Mouse (Mus musculus): ENCODE results near the gene Jagn1. TPM values are rescaled to one million over a fixed set of nuclear protein-coding genes. Genes with fewer than 3 reads are reported as not detected.
A peak's percentile ranks its signal among the peaks of the same experiment; 100 is the strongest.

Gene Jagn1
- polyA plus RNA-seq, 1 experiment from 2014 or later: 103 TPM

DNA sequence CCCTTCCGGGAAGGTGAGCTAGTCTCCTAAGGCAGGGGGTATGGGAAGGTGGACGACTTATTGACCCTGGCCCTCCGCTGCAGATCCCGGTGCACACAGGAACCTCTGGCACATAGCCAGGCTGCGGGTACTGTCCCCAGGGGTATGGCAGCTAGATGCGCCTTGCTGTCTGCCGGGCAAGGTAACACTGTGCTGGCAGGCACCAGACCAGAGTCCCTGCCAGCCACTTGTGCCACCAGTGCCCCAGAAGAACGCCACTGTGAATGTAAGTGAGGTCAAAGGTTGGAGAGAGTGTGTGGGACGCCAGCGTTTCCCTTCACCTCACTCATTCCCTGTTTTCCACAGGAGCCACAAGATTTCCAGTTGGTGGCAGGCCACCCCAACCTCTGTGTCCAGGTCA lies 36.5 kb downstream of the Jagn1 start:
- no peaks in the 10 kb centered on the region for H3K36me3 ChIP-seq
- WGBS: 79% methylated on average over 10 of the region's 10 CpGs
- H3K9me3 ChIP-seq (replicated peaks): no peaks in the 10 kb centered on the region
- H3K4me3 ChIP-seq (replicated peaks): no peak overlapping the region
- H3K4me1 ChIP-seq: peaks cover 17% of the 10 kb centered on the region
- H3K9ac ChIP-seq (replicated peaks): no peak overlapping the region
- no peak overlapping the region for H3K4me2 ChIP-seq
- ATAC-seq (ENCODE audit: low FRiP score): no peak
- no peaks in the 10 kb centered on the region; the same call in 1 of the 2 replicates for H3K27me3 ChIP-seq (replicated peaks)
- H3K27ac ChIP-seq (replicated peaks): no peak overlapping the region

DNA sequence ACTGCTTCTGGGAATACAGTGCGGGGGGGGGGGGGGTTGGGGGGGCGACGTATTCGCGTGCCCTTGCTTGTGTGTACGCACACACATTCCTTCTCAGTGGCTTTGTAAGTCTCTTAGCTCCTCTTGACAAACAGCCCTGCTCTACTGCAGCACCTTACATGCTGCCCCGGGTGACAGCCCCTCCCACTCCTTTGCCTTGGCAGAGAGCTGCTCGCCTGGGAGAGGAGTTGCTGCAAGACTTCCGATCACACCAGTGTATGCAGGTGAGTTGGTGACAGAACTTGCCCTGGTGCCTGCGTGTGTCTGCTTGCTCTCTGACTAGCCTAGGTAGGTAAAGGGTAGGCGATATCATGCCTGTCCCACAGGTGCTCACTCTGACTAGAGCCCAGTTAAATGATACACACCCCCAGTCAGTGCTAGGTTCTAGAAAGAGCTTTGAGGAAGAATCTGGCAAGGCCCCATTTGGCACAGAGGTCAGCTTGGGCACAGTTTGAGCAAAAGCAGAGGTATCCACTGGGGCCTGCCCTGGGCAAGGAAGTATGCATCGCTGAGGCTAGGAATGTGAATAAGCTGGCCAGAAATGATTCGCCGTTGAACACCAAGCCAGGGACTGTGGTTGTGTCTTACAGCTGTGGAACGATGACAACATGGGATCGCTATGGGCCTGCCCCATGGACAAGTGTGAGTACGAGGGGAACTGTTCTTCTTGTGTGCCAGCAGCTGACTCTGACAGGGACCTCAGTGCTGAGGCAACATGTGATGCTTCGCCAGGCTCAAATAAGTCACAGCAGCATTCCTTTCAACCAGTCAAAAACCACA lies 38.4 kb downstream of the Jagn1 start:
- Histone ChIP-seq H3K27ac (replicated peaks) (no peak overlapping the region), H3K9me3 (replicated peaks) (no peaks in the 10 kb centered on the region), H3K4me3 (replicated peaks) (no peak overlapping the region), H3K27me3 (replicated peaks) (no peaks in the 10 kb centered on the region; the same call in 1 of the 2 replicates), H3K4me2 (no peak overlapping the region), H3K9ac (replicated peaks) (no peak overlapping the region), H3K36me3 (no peaks in the 10 kb centered on the region), H3K4me1 (peaks cover 35% of the 10 kb centered on the region)
- WGBS: 67% methylated on average over 18 of the region's 18 CpGs
- ATAC-seq (ENCODE audit: low FRiP score): no peak

DNA sequence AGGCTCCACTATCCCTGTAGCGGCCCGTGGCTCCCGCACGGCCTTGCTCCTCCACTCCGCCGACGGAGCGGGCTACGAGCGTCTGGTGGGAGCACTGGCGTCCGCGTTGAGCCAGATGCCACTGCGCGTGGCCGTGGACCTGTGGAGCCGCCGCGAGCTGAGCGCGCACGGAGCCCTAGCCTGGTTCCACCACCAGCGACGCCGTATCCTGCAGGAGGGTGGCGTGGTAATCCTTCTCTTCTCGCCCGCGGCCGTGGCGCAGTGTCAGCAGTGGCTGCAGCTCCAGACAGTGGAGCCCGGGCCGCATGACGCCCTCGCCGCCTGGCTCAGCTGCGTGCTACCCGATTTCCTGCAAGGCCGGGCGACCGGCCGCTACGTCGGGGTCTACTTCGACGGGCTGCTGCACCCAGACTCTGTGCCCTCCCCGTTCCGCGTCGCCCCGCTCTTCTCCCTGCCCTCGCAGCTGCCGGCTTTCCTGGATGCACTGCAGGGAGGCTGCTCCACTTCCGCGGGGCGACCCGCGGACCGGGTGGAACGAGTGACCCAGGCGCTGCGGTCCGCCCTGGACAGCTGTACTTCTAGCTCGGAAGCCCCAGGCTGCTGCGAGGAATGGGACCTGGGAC lies 40.2 kb downstream of the Jagn1 start:
- H3K4me2 ChIP-seq: peak overlapping the region; percentile 78
- peaks cover 45% of the 10 kb centered on the region for H3K4me1 ChIP-seq
- H3K4me3 ChIP-seq (replicated peaks): peak overlapping the region; percentile 55
- peak; percentile 78 for ATAC-seq (ENCODE audit: low FRiP score)
- no peaks in the 10 kb centered on the region for H3K9me3 ChIP-seq (replicated peaks)
- under 1% methylated on average over 65 of the region's 65 CpGs for WGBS
- no peaks in the 10 kb centered on the region for H3K36me3 ChIP-seq
- no peaks in the 10 kb centered on the region; the same call in 1 of the 2 replicates for H3K27me3 ChIP-seq (replicated peaks)
- H3K27ac ChIP-seq (replicated peaks): peak overlapping the region; percentile 90
- H3K9ac ChIP-seq (replicated peaks): peak overlapping the region; percentile 89

DNA sequence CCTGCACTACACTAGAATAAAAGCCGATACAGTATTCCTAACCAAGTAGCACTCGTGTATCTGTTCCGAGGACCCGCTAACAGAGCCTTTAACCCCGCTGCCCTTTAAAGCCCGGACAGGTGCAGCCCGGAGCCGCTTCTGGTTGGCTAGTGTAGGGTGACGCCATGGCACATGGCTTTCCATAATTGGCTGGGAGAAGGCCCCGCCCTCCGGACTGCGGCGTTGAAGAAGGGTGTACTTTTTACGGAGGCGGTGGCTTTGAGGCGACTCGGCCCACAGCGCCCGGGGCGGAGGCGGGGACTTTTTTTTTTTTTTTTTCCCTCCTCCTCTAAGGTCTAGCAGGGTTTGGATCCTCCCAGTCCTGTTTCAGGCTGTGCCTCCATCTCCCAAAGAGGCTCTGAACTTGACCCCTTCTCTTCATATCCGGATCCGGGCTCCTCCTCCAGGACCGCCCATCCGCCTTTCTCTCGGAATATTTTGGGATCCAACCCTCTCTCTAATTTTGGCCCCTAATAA lies 40.8 kb downstream of the Jagn1 start, which contains the start of gene Creld1:
Gene Creld1, plus strand, starts transcription at position 198 of the 516 bp plus-strand sequence.
- Histone ChIP-seq H3K36me3 (peaks cover 3% of the 10 kb centered on the region; the same call in 1 of the 2 replicates), H3K27ac (replicated peaks) (peak within 1 kb of the TSS; percentile 90), H3K4me1 (peaks cover 46% of the 10 kb centered on the region), H3K4me2 (peak within 1 kb of the TSS; percentile 78), H3K9ac (replicated peaks) (peak within 1 kb of the TSS; percentile 89), H3K4me3 (replicated peaks) (peak within 1 kb of the TSS; percentile 55), H3K9me3 (replicated peaks) (no peaks in the 10 kb centered on the region), H3K27me3 (replicated peaks) (no peaks in the 10 kb centered on the region; the same call in 1 of the 2 replicates)
- under 1% methylated on average over 26 of the region's 26 CpGs for WGBS
- peak; percentile 97 for ATAC-seq (ENCODE audit: low FRiP score)

DNA sequence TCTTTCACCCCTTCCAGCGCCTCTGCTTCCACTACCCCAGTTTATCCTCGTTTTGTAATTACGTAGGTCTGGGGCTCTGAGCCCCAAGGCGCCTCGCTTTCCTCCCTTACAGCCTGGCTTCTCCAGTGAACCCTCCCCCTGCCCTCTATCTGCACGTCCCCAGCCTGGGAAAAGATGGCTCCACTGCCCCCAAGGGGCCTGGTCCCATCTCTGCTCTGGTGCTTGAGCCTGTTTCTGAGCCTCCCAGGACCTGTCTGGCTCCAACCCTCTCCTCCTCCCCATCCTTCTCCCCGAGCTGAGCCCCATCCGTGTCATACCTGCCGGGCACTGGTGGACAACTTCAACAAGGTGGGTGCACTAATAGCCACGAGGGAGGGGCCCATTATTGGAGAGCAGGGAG lies 41.4 kb downstream of the Jagn1 start:
- H3K4me1 ChIP-seq: peaks cover 50% of the 10 kb centered on the region
- 8% methylated on average over 10 of the region's 10 CpGs for WGBS
- H3K36me3 ChIP-seq: peaks cover 9% of the 10 kb centered on the region
- H3K4me3 ChIP-seq (replicated peaks): peak overlapping the region; percentile 55
- peak; percentile 55 for ATAC-seq (ENCODE audit: low FRiP score)
- no peaks in the 10 kb centered on the region for H3K9me3 ChIP-seq (replicated peaks)
- H3K4me2 ChIP-seq: peak overlapping the region; percentile 78
- peak overlapping the region; percentile 90 for H3K27ac ChIP-seq (replicated peaks)
- H3K9ac ChIP-seq (replicated peaks): peak overlapping the region; percentile 89
- no peaks in the 10 kb centered on the region; the same call in 1 of the 2 replicates for H3K27me3 ChIP-seq (replicated peaks)

DNA sequence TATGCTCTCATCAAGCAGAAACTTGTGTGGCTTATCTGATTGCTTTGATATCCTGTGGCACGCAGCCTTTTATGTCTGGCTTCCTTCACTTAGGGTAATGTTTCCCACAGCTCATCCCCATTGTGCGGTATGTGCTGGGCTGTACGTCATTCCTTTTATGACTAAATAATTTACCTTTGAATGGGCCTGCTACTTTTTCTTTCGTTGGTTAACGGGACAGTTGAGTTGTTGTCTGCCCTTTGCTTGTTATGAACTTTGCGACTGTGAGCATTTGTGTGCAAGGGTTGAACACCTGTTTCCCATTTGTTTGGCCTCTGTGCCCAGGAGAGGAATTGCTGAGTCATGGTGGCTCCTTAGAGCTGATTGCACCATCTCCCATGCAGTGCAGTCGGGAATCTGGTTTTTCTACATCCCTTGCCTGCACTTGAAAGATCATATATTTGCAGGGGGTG lies 44.8 kb downstream of the Jagn1 start:
- Histone ChIP-seq H3K4me3 (replicated peaks) (no peak overlapping the region), H3K27me3 (replicated peaks) (no peaks in the 10 kb centered on the region), H3K27ac (replicated peaks) (no peak overlapping the region), H3K4me1 (peaks cover 41% of the 10 kb centered on the region), H3K9ac (replicated peaks) (no peak overlapping the region), H3K36me3 (peaks cover 37% of the 10 kb centered on the region), H3K9me3 (replicated peaks) (no peaks in the 10 kb centered on the region), H3K4me2 (no peak overlapping the region)
- 50% methylated on average over 7 of the region's 7 CpGs for WGBS
- ATAC-seq (ENCODE audit: low FRiP score): no peak

DNA sequence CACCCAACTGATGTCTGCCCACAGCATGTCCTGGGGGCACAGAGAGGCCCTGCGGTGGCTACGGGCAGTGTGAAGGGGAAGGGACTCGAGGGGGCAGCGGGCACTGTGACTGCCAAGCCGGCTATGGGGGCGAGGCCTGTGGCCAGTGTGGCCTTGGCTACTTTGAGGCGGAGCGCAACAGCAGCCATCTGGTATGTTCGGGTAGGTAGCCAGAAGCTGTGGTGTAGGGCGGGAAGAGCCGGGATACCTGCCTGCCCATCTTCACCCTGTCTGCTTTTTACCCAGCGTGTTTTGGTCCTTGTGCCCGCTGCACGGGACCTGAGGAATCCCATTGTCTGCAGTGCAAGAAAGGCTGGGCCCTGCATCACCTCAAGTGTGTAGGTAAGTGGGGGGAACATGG lies 47.0 kb downstream of the Jagn1 start:
- Histone ChIP-seq H3K9me3 (replicated peaks) (no peaks in the 10 kb centered on the region), H3K9ac (replicated peaks) (no peak overlapping the region), H3K4me3 (replicated peaks) (no peak overlapping the region), H3K27me3 (replicated peaks) (no peaks in the 10 kb centered on the region), H3K4me1 (peaks cover 33% of the 10 kb centered on the region), H3K36me3 (peaks cover 48% of the 10 kb centered on the region), H3K27ac (replicated peaks) (no peak overlapping the region), H3K4me2 (no peak overlapping the region)
- WGBS: 94% methylated on average over 14 of the region's 14 CpGs
- no peak for ATAC-seq (ENCODE audit: low FRiP score)

DNA sequence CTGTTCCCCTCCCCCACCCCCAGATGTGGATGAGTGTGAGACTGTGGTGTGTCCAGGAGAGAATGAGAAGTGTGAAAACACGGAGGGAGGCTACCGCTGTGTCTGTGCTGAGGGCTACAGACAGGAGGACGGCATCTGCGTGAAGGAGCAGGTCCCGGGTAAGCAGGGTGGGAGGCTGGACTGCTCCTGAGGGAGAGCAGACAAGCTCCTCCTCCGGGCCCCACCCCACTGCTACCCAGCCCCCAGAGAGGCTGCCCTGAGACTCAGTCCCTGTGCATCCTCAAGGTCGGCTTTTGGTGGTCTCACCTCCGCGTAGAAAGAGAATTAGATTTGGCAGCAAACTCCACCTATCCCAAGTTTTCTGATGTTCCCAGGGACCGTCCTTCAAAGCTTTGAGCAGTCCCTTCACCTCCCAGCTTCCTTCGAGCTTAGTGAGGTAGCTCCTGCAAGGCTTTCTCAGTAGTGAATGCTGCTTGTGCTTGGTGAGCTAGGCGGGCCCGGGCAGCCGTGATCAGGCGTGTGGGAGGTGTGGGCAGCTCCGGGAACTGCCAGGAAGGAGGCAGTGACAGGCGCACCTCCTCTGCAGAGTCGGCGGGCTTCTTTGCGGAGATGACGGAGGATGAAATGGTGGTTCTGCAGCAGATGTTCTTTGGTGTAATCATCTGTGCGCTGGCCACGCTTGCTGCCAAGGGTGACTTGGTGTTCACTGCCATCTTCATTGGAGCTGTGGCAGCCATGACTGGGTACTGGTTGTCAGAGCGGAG lies 49.9 kb downstream of the Jagn1 start:
- Histone ChIP-seq H3K4me1 (peaks cover 24% of the 10 kb centered on the region), H3K36me3 (peaks cover 50% of the 10 kb centered on the region), H3K27me3 (replicated peaks) (peaks cover 10% of the 10 kb centered on the region), H3K4me3 (replicated peaks) (no peak overlapping the region), H3K27ac (replicated peaks) (no peak overlapping the region), H3K9me3 (replicated peaks) (no peaks in the 10 kb centered on the region), H3K9ac (replicated peaks) (no peak overlapping the region), H3K4me2 (no peak overlapping the region)
- 82% methylated on average over 24 of the region's 24 CpGs for WGBS
- ATAC-seq (ENCODE audit: low FRiP score): no peak

DNA sequence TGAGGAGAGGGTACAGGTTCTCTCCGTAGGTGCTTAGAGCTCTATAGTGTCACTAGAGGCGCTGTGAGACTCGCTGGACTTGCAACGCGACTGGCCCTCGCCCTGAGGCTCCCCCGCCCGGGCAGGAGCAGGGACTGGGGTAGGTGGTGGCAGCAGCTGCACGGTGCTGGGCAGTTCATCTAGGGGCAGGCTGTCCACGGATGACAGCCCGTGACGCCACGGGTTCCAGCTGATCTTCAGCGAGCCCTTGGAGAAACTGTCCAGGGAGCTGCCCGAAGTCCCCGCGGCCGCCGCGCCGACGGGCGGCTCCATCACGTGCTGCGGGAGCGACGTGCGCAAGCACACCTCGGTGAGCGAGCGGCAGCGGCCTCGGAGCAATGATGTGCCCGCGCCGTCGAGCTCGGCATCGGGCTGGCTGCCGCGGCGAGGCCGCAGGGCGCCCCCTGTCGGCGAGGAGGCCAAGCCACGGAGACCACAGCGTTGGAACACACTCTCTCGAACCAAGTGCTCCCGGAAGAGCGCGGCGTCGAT lies 52.0 kb downstream of the Jagn1 start:
- Histone ChIP-seq H3K4me1 (peaks cover 19% of the 10 kb centered on the region), H3K4me3 (replicated peaks) (peak overlapping the region; percentile 37), H3K36me3 (peaks cover 43% of the 10 kb centered on the region), H3K4me2 (peak overlapping the region; percentile 58), H3K9me3 (replicated peaks) (no peaks in the 10 kb centered on the region), H3K27me3 (replicated peaks) (peaks cover 10% of the 10 kb centered on the region), H3K27ac (replicated peaks) (0 out of 2 replicates have a peak overlapping the region, but pooled peaks have one; percentile 29), H3K9ac (replicated peaks) (0 out of 2 replicates have a peak overlapping the region, but pooled peaks have one; percentile 21)
- under 1% methylated on average over 54 of the region's 54 CpGs for WGBS
- ATAC-seq (ENCODE audit: low FRiP score): peak; percentile 64

DNA sequence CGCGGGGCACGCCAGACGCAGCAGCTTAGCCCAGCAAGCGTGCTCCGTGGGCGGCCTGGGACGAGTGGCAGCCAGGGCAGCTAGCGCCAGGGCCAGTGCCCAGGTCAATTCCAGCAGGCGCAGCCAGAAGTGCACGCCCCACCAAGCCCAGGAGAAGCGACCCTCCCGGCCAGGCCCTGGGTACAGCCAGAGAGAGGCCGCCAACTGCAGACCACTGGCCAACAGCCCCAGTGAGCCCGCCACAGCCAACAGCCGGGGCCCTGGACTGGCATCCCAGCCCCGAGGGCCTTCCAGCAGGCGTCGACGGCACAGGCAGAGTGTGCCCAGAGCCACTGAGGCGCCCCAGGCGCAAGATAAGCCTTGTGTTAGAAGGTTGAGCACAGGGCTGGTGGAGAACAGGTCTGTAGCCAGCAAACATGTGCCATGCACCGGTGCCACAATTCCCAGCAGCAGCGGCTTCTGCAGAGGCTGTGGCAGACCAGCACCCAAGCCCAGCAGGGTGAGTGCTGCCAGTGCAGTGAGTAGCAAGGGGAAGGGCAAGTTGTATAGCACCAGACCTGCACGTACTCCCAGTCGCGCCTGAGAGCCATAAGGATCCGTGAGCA lies 52.8 kb downstream of the Jagn1 start:
- ATAC-seq (ENCODE audit: low FRiP score): peak; percentile 23; the same call in 1 of the 2 replicates
- peak overlapping the region; percentile 37; the same call in 1 of the 2 replicates for H3K4me3 ChIP-seq (replicated peaks)
- H3K36me3 ChIP-seq: peaks cover 34% of the 10 kb centered on the region
- no peaks in the 10 kb centered on the region for H3K9me3 ChIP-seq (replicated peaks)
- H3K9ac ChIP-seq (replicated peaks): no peak overlapping the region
- peak overlapping the region; percentile 58 for H3K4me2 ChIP-seq
- 53% methylated on average over 28 of the region's 28 CpGs for WGBS
- peaks cover 10% of the 10 kb centered on the region for H3K27me3 ChIP-seq (replicated peaks)
- 0 out of 2 replicates have a peak overlapping the region, but pooled peaks have one; percentile 29 for H3K27ac ChIP-seq (replicated peaks)
- H3K4me1 ChIP-seq: peaks cover 20% of the 10 kb centered on the region
